Mouse (Mus musculus) spleen, postnatal 10 days (tissue): ENCODE measurements at regions not wholly inside any gene's neighbourhood (a gene's known extent, or its start where the extent isn't known, plus 50 kb on each side); places are given as distances from the start of the nearest gene placed in this dataset.

Experiments used
- DNase-seq, 2 experiments: peaks; one replicate each; pipeline ENCODE4 v3.0.0; 2021 to 2022; ENCODE audit warnings: low spot score in 2 of 2

DNA sequence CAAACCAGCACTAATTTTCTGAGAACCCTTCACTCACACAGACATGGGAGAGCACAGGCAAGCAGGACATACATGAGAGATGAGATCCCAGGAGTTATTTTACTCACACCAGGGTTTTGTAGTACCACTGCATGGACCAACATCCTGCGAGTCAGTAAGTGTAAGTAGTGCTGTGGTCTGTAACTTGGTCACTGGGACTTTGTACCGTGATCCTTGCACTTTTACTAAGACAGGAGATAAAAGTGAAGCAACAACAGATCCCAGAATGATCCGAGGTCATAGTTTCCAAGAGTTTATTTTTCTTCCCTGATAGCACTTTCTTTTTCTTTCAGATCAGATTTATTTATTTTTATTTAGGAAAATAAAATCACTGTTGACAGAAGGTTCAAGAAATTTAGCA lies 54.1 kb upstream of the Mtap start:
- no peak for DNase-seq

DNA sequence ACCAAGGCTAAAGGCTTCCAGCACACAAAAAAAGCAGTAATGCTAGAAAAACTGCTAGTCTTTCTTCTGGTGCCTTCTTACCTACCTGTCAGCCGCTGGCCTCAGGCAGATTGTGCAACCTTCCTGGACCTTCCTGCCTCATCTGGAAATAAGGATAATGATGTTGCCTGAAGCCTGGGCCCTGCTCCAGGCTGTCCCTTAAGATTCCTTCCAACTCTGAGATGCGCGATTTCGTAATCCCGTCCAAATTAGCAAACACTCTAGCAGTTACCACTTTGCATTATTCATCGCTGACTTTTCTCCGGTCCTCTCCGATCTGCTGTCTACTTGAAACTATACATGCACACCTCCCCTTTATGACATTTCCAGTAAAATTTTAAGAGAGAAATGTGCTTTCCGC lies 58.4 kb upstream of the Mtap start:
- no peak for DNase-seq

GRCm38 (mm10) chr4:89074705-89075104 lies 62.2 kb upstream of the Mtap start:
- DNase-seq: no peak

GRCm38 (mm10) chr4:89070430-89070829 lies 66.5 kb upstream of the Mtap start:
- DNase-seq: no peak

DNA sequence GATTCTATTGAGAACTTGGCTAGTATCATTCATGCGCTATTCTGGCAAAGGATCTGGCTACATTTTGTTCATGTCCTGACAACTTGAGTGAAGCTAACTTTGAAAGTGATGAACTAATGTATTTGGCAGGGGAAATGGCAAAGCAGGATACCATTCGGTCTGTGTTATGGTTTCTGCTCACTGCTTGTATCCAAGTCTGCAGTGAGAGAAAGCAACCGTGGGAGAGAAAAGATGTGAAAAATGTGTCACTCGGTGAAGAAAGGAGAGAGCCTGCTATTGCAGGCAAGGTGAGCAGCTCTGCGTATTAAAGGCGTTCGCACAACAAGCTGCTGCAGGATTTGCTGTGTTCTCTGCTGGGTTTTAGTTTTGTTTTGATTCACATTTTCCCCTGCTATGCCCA lies 72.5 kb upstream of the Mtap start:
- DNase-seq: no peak

- DNase-seq: no peak
Observed at GRCm38 (mm10) chr4:89062384-89062783, 74.5 kb upstream of the Mtap start.

- DNase-seq: no peak
Observed at GRCm38 (mm10) chr4:89061619-89062018, 75.3 kb upstream of the Mtap start.

DNA sequence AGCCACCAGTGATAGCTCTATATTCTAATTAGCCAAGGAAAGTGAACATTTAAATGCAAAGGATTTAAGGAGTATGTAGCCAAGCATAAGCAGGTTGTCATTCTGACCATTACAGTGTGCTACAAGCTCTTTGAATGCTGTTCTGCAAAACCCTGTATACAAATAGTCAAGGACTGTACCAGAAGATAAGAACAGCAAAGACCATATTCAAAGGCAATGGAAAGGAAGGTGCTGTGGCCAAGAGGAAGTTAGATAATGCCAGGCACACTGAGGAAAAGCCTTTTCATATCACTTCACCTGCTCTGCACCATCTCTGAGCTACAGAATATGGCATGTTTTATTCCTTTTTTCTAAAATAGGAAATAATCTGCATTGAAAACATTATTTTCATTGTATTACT lies 79.3 kb upstream of the Mtap start:
- no peak for DNase-seq

- DNase-seq: no peak
Observed at GRCm38 (mm10) chr4:89057135-89057534, 79.8 kb upstream of the Mtap start.

- DNase-seq: no peak
Observed at GRCm38 (mm10) chr4:89055969-89056368, 81.0 kb upstream of the Mtap start.

DNA sequence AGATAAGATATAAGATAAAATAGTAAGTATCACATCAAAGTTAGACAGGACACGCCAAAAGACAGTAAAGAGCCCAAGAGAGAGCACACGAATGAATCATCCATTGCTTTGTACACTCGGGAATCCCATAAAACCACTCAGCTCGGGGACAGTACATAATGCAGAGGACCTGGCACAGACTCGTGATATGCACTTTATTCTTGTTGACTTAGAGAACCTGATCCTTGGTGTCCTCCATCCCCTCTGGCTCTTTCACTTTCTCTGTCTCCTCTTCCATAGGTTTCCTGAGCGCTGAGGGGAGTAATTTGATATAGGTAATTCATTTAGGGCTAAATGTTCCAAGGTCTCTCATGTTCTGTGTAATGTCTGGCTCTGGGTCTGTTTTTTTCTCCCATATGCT lies 83.3 kb upstream of the Mtap start:
- no peak for DNase-seq

DNA sequence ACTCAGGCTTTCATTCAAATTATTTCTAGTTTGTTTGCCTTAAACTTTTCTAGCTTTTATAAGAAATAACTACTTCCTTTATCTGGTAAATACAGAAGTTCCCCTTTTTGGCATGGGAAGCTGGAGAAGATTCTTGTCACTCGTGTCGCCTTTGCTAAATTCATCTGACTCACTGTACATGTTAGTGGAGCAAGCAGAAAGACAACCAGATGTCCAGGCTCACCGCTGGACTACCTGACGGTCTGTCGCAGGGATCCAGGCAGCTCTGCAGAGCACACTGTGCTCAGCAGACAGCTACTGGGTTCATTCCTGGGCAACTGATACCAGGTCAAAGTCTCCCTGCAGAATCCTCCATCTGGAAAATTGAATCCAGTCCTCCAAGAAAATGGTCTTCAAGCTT lies 85.0 kb upstream of the Mtap start:
- no peak for DNase-seq

DNA sequence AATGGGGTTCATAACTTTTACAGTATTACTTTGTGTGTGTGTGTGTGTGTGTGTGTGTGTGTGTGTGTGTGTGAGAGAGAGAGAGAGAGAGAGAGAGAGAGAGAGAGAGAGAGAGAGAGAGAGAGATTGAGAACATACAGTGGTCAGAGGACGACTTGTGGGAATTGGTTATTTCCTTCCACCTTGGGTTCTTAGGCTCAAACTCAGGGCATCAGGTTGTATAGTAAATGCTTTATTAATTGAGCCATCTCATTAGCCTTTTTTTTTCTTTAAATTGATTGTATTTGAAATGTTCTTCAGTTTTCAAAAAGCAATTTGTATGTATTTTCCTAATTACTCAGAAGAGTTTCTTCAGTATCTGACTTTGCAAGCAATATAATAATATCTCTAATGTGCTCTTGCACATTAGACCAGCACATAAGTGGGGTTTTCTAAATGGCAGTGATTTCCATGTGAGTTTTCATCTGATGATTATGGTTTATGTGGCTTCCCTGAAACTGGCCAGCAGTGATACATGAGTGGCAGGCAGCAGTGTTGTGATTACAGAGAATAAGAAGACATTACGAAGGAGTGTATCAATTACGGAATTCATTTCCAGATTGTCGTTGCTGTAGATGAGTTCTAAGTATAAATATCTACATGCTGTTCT lies 86.2 kb upstream of the Mtap start:
- no peak for DNase-seq

GRCm38 (mm10) chr4:89049592-89050440 lies 87.1 kb upstream of the Mtap start:
- DNase-seq: no peak

- DNase-seq: no peak
Observed at GRCm38 (mm10) chr4:89044516-89044915, 92.4 kb upstream of the Mtap start.

- DNase-seq: no peak
Observed at GRCm38 (mm10) chr4:89043982-89044381, 92.9 kb upstream of the Mtap start.

GRCm38 (mm10) chr4:89040856-89041255 lies 96.1 kb upstream of the Mtap start:
- no peak for DNase-seq

- DNase-seq: no peak
Observed at GRCm38 (mm10) chr4:89038906-89039305, 98.0 kb upstream of the Mtap start.

- DNase-seq: no peak
Observed at GRCm38 (mm10) chr4:89038135-89038534, 98.8 kb upstream of the Mtap start.

DNA sequence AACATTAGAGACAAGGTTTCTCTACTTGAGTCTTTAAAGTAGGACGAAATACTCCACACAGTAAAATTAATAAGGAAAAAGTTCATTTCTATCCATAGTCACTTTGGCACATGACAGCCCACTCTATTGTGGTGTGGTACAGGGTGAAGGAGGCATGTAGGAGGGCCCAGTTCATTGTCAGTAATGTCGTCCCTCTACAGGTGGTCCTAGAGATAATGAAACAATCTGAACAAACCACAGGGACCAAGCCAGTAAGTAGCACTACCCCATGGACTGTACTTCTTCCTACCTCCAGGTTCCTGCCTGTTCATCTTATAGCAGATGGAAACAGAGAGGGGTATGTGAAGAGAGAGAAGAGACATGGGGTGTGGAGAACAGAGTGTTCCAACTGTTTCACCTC lies 102.1 kb upstream of the Mtap start:
- DNase-seq: no peak

DNA sequence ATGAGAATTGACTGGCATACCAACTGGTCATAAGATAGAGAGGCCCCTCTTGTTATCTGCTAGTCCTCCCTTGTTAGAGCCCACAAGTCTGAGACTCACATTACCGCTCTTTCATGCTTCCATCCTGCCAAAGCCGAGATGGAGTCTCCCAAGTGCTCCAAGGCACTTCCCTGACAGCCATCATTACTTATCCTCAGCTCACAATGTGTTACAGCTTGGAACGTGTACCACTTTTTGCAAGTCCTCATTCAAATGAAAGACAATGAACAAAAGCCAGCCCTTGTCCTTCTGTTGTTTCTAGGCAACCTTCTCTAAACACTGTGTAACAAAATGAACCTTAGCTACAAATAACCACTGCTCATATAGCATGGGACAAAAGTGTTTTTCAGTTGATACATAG lies 102.6 kb upstream of the Mtap start:
- no peak for DNase-seq

DNA sequence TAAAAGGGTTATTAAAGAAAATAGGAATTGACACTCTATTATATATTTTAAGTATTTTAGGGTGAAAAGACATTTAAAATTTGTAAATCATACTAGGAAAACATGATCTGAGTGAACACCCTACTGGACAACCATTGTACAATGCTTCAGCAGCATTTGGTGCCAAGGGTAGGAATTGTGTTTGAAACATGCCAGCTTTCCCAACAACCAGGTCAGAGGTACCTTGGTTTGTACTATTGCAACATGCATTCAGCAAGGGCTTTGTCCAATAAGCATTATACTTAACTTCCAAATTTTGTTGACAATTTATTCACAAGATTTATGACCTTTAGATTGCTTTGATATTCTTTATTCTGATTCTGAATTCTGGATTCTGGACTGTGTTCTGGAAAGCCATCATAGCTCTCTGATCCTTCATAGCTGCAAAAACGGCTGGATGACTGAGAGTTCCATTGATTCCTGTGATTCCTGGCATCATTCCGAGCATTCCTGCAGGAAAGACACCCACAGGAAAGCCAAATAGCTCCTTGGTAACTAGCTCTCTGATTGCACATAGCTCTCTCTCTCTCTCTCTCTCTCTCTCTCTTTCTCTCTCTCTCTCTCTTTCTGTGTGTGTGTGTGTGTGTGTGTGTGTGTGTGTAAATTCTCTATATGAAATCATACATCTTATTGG lies 124.1 kb upstream of the Mtap start:
- DNase-seq: no peak

DNA sequence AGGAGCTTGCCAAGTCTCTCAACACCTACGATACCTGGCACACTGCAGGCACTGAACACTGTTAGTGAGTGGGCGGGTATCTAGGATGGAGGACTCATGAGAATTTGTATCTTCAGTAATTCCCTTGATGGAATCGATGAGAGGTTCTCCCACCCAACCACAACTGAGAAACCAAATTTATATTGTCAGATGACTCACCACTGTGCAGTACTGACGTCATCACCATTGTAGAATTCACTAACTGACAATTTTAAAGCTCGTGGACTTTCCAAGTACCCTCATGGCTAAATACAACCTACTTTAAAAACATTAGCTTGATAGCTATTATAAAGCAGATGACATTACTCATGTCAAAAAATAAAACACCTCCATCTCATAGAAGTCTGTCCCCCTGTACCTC lies 128.4 kb upstream of the Mtap start:
- no peak for DNase-seq
